Comparison of ENCODE assay signal across 8 mouse cellular contexts in the genomic region with DNA sequence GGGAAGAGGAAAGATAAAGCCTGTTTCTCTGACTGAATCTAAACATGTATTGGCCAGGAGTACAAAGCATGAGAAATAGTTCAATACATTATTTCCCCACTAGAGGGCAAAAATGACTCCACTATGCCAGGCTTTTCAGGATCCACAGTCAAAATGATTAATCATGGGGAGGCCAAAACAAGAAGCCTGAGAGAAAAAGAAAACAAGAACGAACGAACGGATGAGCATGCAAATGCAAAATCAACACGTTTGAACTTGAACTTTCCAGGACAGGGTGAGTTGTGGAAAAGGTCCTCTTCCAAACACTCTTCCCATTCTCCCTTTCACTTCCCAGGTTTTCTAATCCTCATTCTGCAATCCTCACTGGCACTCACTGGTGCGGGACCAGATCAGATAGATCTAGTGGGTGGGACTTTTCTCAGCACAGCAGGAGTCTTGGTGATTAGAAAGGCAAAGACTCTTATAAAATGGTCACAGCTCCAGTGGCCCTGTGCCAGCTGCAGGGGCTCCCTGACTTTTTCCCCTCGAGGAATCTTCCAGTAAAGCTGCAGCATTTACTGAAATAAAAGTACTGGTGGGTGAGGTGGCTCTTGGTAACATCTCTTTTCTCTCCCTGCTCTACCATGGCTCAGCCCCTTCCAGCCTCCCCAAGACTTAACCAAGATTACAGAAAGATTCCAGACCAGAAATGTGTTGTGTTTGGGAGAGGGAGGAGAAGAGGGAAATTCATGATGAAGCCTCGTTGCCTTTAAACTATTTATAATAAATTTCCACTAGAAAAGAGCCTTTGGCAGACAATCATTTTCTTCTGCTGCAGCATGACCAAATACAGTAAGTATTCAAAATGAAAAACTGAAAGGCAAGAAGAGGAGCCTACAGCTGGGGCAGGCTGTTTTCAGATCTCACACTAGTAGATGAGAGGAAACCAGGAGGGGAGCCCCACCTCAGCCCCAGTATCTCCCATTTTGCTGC.
DNase-seq lines count a peak whose midpoint lies in the region; ATAC-seq and TF ChIP-seq lines count a peak whose summit lies in the region.

No protein-coding gene starts in this region.

- intact Hi-C loops in left cerebral cortex, postnatal 10 days (cut with DNase I): loop anchor here (2.0 to 10.0 kb wide), 2 partner anchors 491 to 515 kb away; no protein-coding TSS in a partner anchor
- intact Hi-C loops in left cerebral cortex, postnatal 36 days (cut with DNase I): loop anchor here (5.0 to 10.0 kb wide), 2 partner anchors 215 to 487 kb away; a partner anchor contains a TSS

- no peaks in the 10 kb centered on the region for H3K9me3 ChIP-seq in forebrain, postnatal 0 days (ENCODE audit: low read length)
- no peaks in the 10 kb centered on the region for H3K9me3 ChIP-seq in hindbrain, embryonic 15.5 days
- H3K9me3 ChIP-seq in liver, embryonic 11.5 days (ENCODE audit: control insufficient read depth, low read length): no peaks in the 10 kb centered on the region

- 0 out of 2 replicates have a peak, but pooled peaks cover 5% of the 10 kb centered on the region for H3K4me1 ChIP-seq in cerebellum, adult 2 months (ENCODE audit: control insufficient read depth, insufficient read depth, low read length)
- no peaks in the 10 kb centered on the region for H3K4me1 ChIP-seq in forebrain, postnatal 0 days (ENCODE audit: insufficient read depth)
- peaks cover 6% of the 10 kb centered on the region for H3K4me1 ChIP-seq in hindbrain, embryonic 15.5 days (replicated peaks)
- no peaks in the 10 kb centered on the region for H3K4me1 ChIP-seq in liver, embryonic 11.5 days (replicated peaks; ENCODE audit: control insufficient read depth, insufficient read depth, low read length)

- no peak for TF ChIP-seq POLR2A in cerebellum, adult 2 months (IDR thresholded peaks at IDR 0.05; ENCODE audit: borderline replicate concordance, insufficient read depth, low read length)

- peak; percentile 48 to 50 for DNase-seq in left cerebral cortex, postnatal 10 days (ENCODE audit: extremely low spot score in 1 of 2, low spot score in 2 of 2)
- DNase-seq in left cerebral cortex, postnatal 36 days (ENCODE audit: low spot score in 2 of 2): no peak
- peak; percentile 34 to 70 for DNase-seq in cerebellum, adult 2 months
- peak; percentile 77 for DNase-seq in forebrain, postnatal 0 days
- DNase-seq in liver, embryonic 11.5 days (ENCODE audit: low spot score): no peak
- peak; percentile 45 for DNase-seq in neural tube, embryonic 10.5 days (ENCODE audit: extremely low spot score, low spot score)
- no peak for DNase-seq in spleen, postnatal 14 days (ENCODE audit: low spot score in 2 of 2)

- H3K9ac ChIP-seq in forebrain, postnatal 0 days: no peak overlapping the region
- H3K9ac ChIP-seq in hindbrain, embryonic 15.5 days: no peak overlapping the region
- no peak overlapping the region for H3K9ac ChIP-seq in liver, embryonic 11.5 days (ENCODE audit: low read depth, low read length)

- TF ChIP-seq CTCF in cerebellum, adult 2 months (IDR thresholded peaks at IDR 0.05; ENCODE audit: borderline replicate concordance, insufficient read depth, low read depth, low read length): peak; percentile 37; the same call in 1 of the 2 replicates
- peak; percentile 77 for TF ChIP-seq CTCF in forebrain, postnatal 0 days (IDR thresholded peaks at IDR 0.05; ENCODE audit: low read depth)

- no peaks in the 10 kb centered on the region for H3K36me3 ChIP-seq in forebrain, postnatal 0 days (ENCODE audit: insufficient read depth)
- H3K36me3 ChIP-seq in hindbrain, embryonic 15.5 days: no peaks in the 10 kb centered on the region
- H3K36me3 ChIP-seq in liver, embryonic 11.5 days (ENCODE audit: control insufficient read depth, insufficient read depth, low read length): no peaks in the 10 kb centered on the region

- peak; percentile 79 for ATAC-seq in forebrain, postnatal 0 days
- peak; percentile 79; the same call in 1 of the 2 replicates for ATAC-seq in hindbrain, embryonic 15.5 days (ENCODE audit: low FRiP score, low read depth)
- peak; percentile 62; the same call in 1 of the 2 replicates for ATAC-seq in liver, embryonic 11.5 days (replicated peaks; ENCODE audit: low FRiP score)

- WGBS in cerebellum, adult 2 months: 15% methylated on average over 7 of the region's 7 CpGs
- WGBS in forebrain, postnatal 0 days: 7% methylated on average over 7 of the region's 7 CpGs
- 8% methylated on average over 7 of the region's 7 CpGs for WGBS in hindbrain, embryonic 15.5 days
- 16% methylated on average over 7 of the region's 7 CpGs for WGBS in liver, embryonic 11.5 days

- H3K4me3 ChIP-seq in cerebellum, adult 2 months (replicated peaks; ENCODE audit: insufficient read depth, low read depth, low read length): no peak overlapping the region
- no peak overlapping the region for H3K4me3 ChIP-seq in forebrain, postnatal 0 days (ENCODE audit: low read depth, low read length)
- 0 out of 2 replicates have a peak overlapping the region, but pooled peaks have one; percentile 2 for H3K4me3 ChIP-seq in hindbrain, embryonic 15.5 days
- no peak overlapping the region for H3K4me3 ChIP-seq in liver, embryonic 11.5 days (ENCODE audit: low read depth, low read length)

- no peaks in the 10 kb centered on the region for H3K27me3 ChIP-seq in cerebellum, adult 2 months (ENCODE audit: control insufficient read depth, insufficient read depth, low read length)
- no peaks in the 10 kb centered on the region for H3K27me3 ChIP-seq in forebrain, postnatal 0 days (ENCODE audit: insufficient read depth, low read length)
- H3K27me3 ChIP-seq in hindbrain, embryonic 15.5 days: no peaks in the 10 kb centered on the region
- no peaks in the 10 kb centered on the region for H3K27me3 ChIP-seq in liver, embryonic 11.5 days (replicated peaks; ENCODE audit: control insufficient read depth, insufficient read depth, low read length)

- peak overlapping the region; percentile 21 for H3K4me2 ChIP-seq in forebrain, postnatal 0 days (ENCODE audit: low read depth)
- peak overlapping the region; percentile 41 for H3K4me2 ChIP-seq in hindbrain, embryonic 15.5 days
- H3K4me2 ChIP-seq in liver, embryonic 11.5 days: peak overlapping the region; percentile 48

- H3K27ac ChIP-seq in cerebellum, adult 2 months (ENCODE audit: insufficient read depth, low read length): no peak overlapping the region
- H3K27ac ChIP-seq in forebrain, postnatal 0 days (ENCODE audit: low read depth, low read length): no peak overlapping the region
- H3K27ac ChIP-seq in hindbrain, embryonic 15.5 days (replicated peaks): peak overlapping the region; percentile 49; the same call in 1 of the 2 replicates
- H3K27ac ChIP-seq in liver, embryonic 11.5 days (ENCODE audit: low read depth, low read length): no peak overlapping the region

Comparison
In these comparisons a context has a peak if more than half of its experiments do, and no peak if none do; other contexts are left out.
1. DNase-seq: peak in left cerebral cortex, postnatal 10 days (2 of 2), cerebellum, adult 2 months (2 of 2), forebrain, postnatal 0 days (single experiment) and neural tube, embryonic 10.5 days (single experiment); none in left cerebral cortex, postnatal 36 days (0 of 2), liver, embryonic 11.5 days (single experiment) and spleen, postnatal 14 days (0 of 2).
2. Peak in every context shown above with its lines, with median percentiles within 50 percentile points of each other: ATAC-seq and H3K4me2 ChIP-seq.